Mouse (Mus musculus): ENCODE data around the gene Clpb. TPM values are rescaled to one million over a fixed set of nuclear protein-coding genes. Genes with fewer than 3 reads are reported as not detected.

Gene Clpb
- polyA plus RNA-seq (2021; fragmentation: Nextera tagmentation): 57.2 and 63.6 TPM in 2 replicates
- long read RNA-seq, experiment 1, full-length matches to known transcripts: 125 of 158 reads
- long read RNA-seq, experiment 1, partial matches to known transcripts: 25 of 158 reads
- long read RNA-seq, experiment 1, other reads (novel, unspliced or antisense): 8 of 158 reads
- long read RNA-seq, experiment 2, full-length matches to known transcripts: 427 of 483 reads
- long read RNA-seq, experiment 2, partial matches to known transcripts: 14 of 483 reads
- long read RNA-seq, experiment 2, other reads (novel, unspliced or antisense): 42 of 483 reads

GRCm38 (mm10) chr7:101663514-101664159, at the start of gene Clpb:
Clpb (plus strand) TSS chr7:101663633.

GRCm38 (mm10) chr7:101817861-101818401, 154.5 kb downstream of the Clpb start, which contains the start of gene Phox2a:
Phox2a (plus strand) TSS chr7:101818313.

DNA sequence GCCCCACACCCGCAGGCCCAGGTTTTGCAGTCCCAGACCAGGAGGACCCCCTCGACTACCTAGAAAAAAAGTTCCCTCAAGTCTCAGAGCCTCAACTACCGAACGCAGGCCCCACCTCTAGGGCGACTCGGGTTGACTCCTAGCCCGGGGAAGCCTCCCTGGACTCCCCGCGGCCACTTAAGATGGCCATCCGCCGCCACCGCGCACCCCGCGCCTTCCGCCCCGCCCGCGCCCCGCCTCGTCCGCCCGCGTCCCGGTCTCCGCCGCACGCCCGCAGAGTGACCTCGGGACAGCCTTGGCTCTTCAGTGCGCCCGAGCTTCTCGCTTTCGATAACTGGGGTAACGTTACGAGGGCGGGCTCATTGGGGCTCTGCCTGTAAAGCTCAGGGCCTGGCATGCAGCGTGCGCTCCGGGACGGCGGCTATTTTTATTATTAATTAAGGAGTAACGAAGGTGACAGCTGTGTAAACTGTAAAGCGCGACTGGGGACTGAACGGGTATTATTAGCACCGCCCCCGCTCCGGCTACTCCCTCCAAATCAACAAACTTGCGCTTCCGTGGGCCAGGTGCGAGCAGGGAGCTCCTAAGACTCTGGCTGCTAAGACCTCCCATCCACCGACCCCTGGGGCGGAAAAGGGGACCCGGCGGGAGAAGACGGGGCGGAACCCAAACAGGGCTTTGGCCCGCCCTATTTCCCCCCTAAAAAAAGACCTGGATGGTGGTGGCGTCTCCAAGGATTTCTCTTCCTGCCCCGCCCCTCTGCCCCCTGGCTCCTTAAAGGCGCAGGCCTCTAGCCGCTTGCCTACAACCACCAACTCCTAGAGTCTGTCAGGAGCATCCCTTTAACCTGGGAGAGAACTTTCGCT, 174.4 kb downstream of the Clpb start, which contains the start of gene Inppl1:
Inppl1 (minus strand) TSS at position 624 of the 866 bp plus-strand sequence.

Other genes starting within 250 kb of the Clpb start
- 127 and 129 TPM in 2 replicates for gene Pde2a, start 241.9 kb upstream of the Clpb start, polyA plus RNA-seq (2021; fragmentation: Nextera tagmentation)
- gene Art2b, start 78.0 kb upstream of the Clpb start, polyA plus RNA-seq (2021; fragmentation: Nextera tagmentation): not detected in 2 replicates
- gene Phox2a, start 154.7 kb downstream of the Clpb start, polyA plus RNA-seq (2021; fragmentation: Nextera tagmentation): not detected in 2 replicates
- 2.2 and 2.9 TPM in 2 replicates for gene Inppl1, start 174.6 kb downstream of the Clpb start, polyA plus RNA-seq (2021; fragmentation: Nextera tagmentation)
- 0.78 and 0.93 TPM in 2 replicates for gene Folr2, start 193.6 kb downstream of the Clpb start, polyA plus RNA-seq (2021; fragmentation: Nextera tagmentation)
- gene Anapc15, start 200.1 kb downstream of the Clpb start, polyA plus RNA-seq (2021; fragmentation: Nextera tagmentation): 26.6 and 27.6 TPM in 2 replicates
- 7.6 and 132 TPM in 2 replicates for gene Folr1, start 207.2 kb downstream of the Clpb start, polyA plus RNA-seq (2021; fragmentation: Nextera tagmentation)
- gene Lamtor1, start 242.3 kb downstream of the Clpb start, polyA plus RNA-seq (2021; fragmentation: Nextera tagmentation): 224 and 235 TPM in 2 replicates
- not detected in 2 replicates for gene Tomt, start 242.7 kb downstream of the Clpb start, polyA plus RNA-seq (2021; fragmentation: Nextera tagmentation)